In the genomic region with DNA sequence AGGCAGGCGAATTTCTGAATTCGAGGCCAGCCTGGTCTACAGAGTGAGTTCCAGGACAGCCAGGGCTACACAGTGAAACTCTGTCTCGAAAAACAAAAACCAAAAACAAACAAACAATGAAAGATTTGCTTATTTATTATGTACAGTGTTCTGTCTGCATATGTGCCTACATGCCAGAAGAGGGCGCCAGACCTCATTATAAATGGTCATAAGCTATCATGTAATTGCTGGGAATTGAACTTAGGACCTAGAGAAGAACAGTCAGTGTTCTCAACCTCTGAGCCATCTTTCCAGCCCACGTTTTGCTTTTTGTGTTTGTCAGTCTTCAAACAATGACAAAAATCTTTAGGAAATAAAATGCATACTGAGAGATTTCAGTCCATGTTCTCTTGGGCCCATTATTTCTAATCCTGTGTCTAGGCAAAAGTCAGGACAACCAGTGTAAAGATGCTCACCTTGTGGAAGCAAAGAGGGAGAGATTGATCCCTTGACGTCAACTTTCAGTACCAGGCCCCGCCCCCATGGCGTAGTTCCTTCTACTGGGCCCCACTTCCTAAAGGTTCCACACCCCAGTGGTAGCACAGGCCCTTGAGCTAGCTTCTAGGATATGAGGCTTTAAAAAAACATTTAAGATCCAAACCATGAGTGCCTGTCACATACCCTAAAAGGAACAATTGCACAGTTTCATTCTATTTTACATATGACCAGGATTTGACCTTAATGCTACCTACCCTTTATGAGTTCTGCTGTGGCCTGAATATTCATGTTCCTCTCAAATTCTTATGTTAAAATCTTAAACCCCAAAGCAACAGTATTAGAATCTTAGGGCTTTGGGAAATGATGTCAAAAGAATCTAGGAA, we compare ENCODE assay signal across 10 mouse cellular contexts. TPM values are rescaled to one million over a fixed set of nuclear protein-coding genes. Genes with fewer than 3 reads are reported as not detected.
DNase-seq lines count a peak whose midpoint lies in the region; ATAC-seq and TF ChIP-seq lines count a peak whose summit lies in the region.
"Had no signal": no experiment of that assay in that cellular context is flagged by ENCODE, and none has a peak within 500 bp of the region (broad histone marks: within the 10 kb centered on the region; RNA-seq: fewer than 3 reads in every experiment).

No protein-coding gene starts in this region.

- H3K4me2 ChIP-seq in forebrain, postnatal 0 days (ENCODE audit: low read depth), result no peak overlapping the region
- no peak overlapping the region for H3K4me2 ChIP-seq in forebrain, embryonic 15.5 days (replicated peaks)

- WGBS in forebrain, postnatal 0 days, result 81% methylated on average over 8 of the region's 8 CpGs
- WGBS in forebrain, embryonic 15.5 days, result 85% methylated on average over 8 of the region's 8 CpGs

- no peaks in the 10 kb centered on the region for H3K9me3 ChIP-seq in forebrain, postnatal 0 days (ENCODE audit: low read length)
- H3K9me3 ChIP-seq in forebrain, embryonic 15.5 days, result no peaks in the 10 kb centered on the region

- DNase-seq in forebrain, postnatal 0 days, result no peak
- peak; percentile 14 for DNase-seq in lung, postnatal 14 days
- DNase-seq in lung, postnatal 25 days (ENCODE audit: low spot score), result no peak
- DNase-seq in ZHBTc4 (ENCODE audit: low read depth, low spot score), result peak; percentile 91
- peak; percentile 52 for DNase-seq in retina, embryonic 14.5 days (ENCODE audit: low spot score)
- no peak for DNase-seq in urinary bladder, postnatal 36 days (ENCODE audit: low spot score in 2 of 2)
- no peak for DNase-seq in gastrocnemius, adult 8-10 months (ENCODE audit: low spot score in 2 of 2)

- H3K36me3 ChIP-seq in forebrain, postnatal 0 days (ENCODE audit: insufficient read depth), result no peaks in the 10 kb centered on the region
- no peaks in the 10 kb centered on the region for H3K36me3 ChIP-seq in forebrain, embryonic 15.5 days

- H3K27me3 ChIP-seq in forebrain, postnatal 0 days (ENCODE audit: insufficient read depth, low read length), result no peaks in the 10 kb centered on the region
- H3K27me3 ChIP-seq in forebrain, embryonic 15.5 days, result no peaks in the 10 kb centered on the region

- peak; percentile 41 for TF ChIP-seq CTCF in forebrain, postnatal 0 days (IDR thresholded peaks at IDR 0.05; ENCODE audit: low read depth)

- H3K4me3 ChIP-seq in forebrain, postnatal 0 days (ENCODE audit: low read depth, low read length), result no peak overlapping the region
- no peak overlapping the region for H3K4me3 ChIP-seq in forebrain, embryonic 15.5 days

- H3K9ac ChIP-seq in forebrain, postnatal 0 days, result no peak overlapping the region
- H3K9ac ChIP-seq in forebrain, embryonic 15.5 days (replicated peaks), result no peak overlapping the region

- no peak for ATAC-seq in forebrain, postnatal 0 days
- no peak for ATAC-seq in forebrain, embryonic 15.5 days (replicated peaks)

- no peak overlapping the region for H3K27ac ChIP-seq in forebrain, postnatal 0 days (ENCODE audit: low read depth, low read length)
- no peak overlapping the region for H3K27ac ChIP-seq in forebrain, embryonic 15.5 days (replicated peaks)

- peaks cover 4% of the 10 kb centered on the region; the same call in 1 of the 2 replicates for H3K4me1 ChIP-seq in forebrain, postnatal 0 days (ENCODE audit: insufficient read depth)
- 0 out of 2 replicates have a peak, but pooled peaks cover 5% of the 10 kb centered on the region for H3K4me1 ChIP-seq in forebrain, embryonic 15.5 days

RNA-seq across cellular contexts. Expression of a gene that starts 54.0 kb away (rescaled TPM):
- total RNA-seq in forebrain, postnatal 0 days (2014; rRNA removed), result not detected in 2 replicates
- polyA plus RNA-seq in forebrain, postnatal 0 days (2015; fragmentation: Nextera tagmentation; extraction: Ambion mirVana), result not detected in 2 replicates
- not detected in 2 replicates for polyA plus RNA-seq in forebrain, embryonic 15.5 days (2015; fragmentation: Nextera tagmentation; extraction: Ambion mirVana)
- total RNA-seq in gastrocnemius, adult 8-10 months (2022), result not detected
- total RNA-seq: layer of hippocampus, postnatal 14 days had no signal
- polyA plus RNA-seq: heart, embryonic 14.5 days had no signal

Comparison
In these comparisons a context has a peak if more than half of its experiments do, and no peak if none do; other contexts are left out.
1. DNase-seq: peak in lung, postnatal 14 days (single experiment), ZHBTc4 (single experiment) and retina, embryonic 14.5 days (single experiment); none in forebrain, postnatal 0 days (single experiment), lung, postnatal 25 days (single experiment), urinary bladder, postnatal 36 days (0 of 2) and gastrocnemius, adult 8-10 months (0 of 2).